Mouse (Mus musculus) liver, embryonic 11.5 days (tissue): ENCODE results near the gene Cyb5r4. TPM values are rescaled to one million over a fixed set of nuclear protein-coding genes. Genes with fewer than 3 reads are reported as not detected.
"Not testable (repeated sequence)": the region's sequence is repeated elsewhere in the genome, so short reads cannot be mapped to it uniquely, and the experiment has no call there.

Experiments used
- ATAC-seq: fragments of 200-750 bp; cut with Nextera tagmentation; replicated peaks from 2 replicates; pipeline ENCODE4 v1.8.0; 2017; ENCODE audit warnings: moderate number of reproducible peaks, mild to moderate bottlenecking, moderate TSS enrichment, moderate library complexity; ENCODE audit not compliant: low FRiP score
- DNase-seq: peaks from one replicate; pipeline ENCODE4 v3.0.0-alpha.2; 2017; ENCODE audit warnings: low spot score
- H3K27ac ChIP-seq: fragments of 300-500 bp; sonication (generic); 2 replicates; pipeline ENCODE4 v1.5.1; 2014; ENCODE audit warnings: mild to moderate bottlenecking, low read depth, low read length, control low read depth
- H3K27me3 ChIP-seq: fragments of 300-500 bp; sonication (generic); replicated peaks from 2 replicates; pipeline ENCODE4 v1.6.1; 2014; ENCODE audit warnings: low read length, mixed read lengths; ENCODE audit not compliant: control insufficient read depth, insufficient read depth
- H3K36me3 ChIP-seq: fragments of 300-500 bp; sonication (generic); 2 replicates; pipeline ENCODE4 v1.6.1; 2014; ENCODE audit warnings: mild to moderate bottlenecking, low read length, moderate library complexity, mixed read lengths; ENCODE audit not compliant: control insufficient read depth, insufficient read depth
- H3K4me1 ChIP-seq: fragments of 300-500 bp; sonication (generic); replicated peaks from 2 replicates; pipeline ENCODE4 v1.6.1; 2014; ENCODE audit warnings: low read length, mixed read lengths; ENCODE audit not compliant: control insufficient read depth, insufficient read depth
- H3K4me2 ChIP-seq: fragments of 300-500 bp; sonication (generic); 2 replicates; pipeline ENCODE4 v1.6.1; 2014; ENCODE audit warnings: mild to moderate bottlenecking, control low read depth, moderate library complexity
- H3K4me3 ChIP-seq: fragments of 300-500 bp; sonication (generic); 2 replicates; pipeline ENCODE4 v1.5.1; 2014; ENCODE audit warnings: low read depth, low read length, control low read depth
- H3K9ac ChIP-seq: fragments of 300-500 bp; sonication (generic); 2 replicates; pipeline ENCODE4 v1.6.1; 2014; ENCODE audit warnings: low read depth, low read length, control low read depth
- H3K9me3 ChIP-seq: fragments of 300-500 bp; sonication (generic); 2 replicates; pipeline ENCODE4 v1.6.1; 2016; ENCODE audit warnings: low read length, inconsistent platforms, mixed read lengths; ENCODE audit not compliant: control insufficient read depth
- WGBS: fragments of 180-500 bp; shearing (Covaris S2); extraction: QIAGEN DNeasy Blood & Tissue Kit; methylation state at CpG from one replicate; pipeline ENCODE4 v1.1.7; 2014; 5-methylcytosine and 5-hydroxymethylcytosine counted together
- polyA plus RNA-seq: library from polyadenylated mRNA; unstranded; fragments of >200 nt; fragmentation: Nextera tagmentation; extraction: Ambion mirVana; gene quantifications from 2 replicates; pipeline ENCODE4 v1.2.1, GENCODE M21; 2014

Cyb5r4 gene
- polyA plus RNA-seq, 1 experiment from 2014 or later = 63.2 TPM

- DNase-seq = no peak
- Histone ChIP-seq H3K36me3 (no peaks in the 10 kb centered on the region), H3K4me1 (no peaks in the 10 kb centered on the region), H3K4me3 (no peak overlapping the region), H3K27me3 (no peaks in the 10 kb centered on the region), H3K9me3 (no peaks in the 10 kb centered on the region), H3K27ac (no peak overlapping the region), H3K4me2 (no peak overlapping the region), H3K9ac (no peak overlapping the region)
- ATAC-seq = no peak
- 96% methylated on average over 4 of the region's 4 CpGs for WGBS
These were observed 27.6 kb downstream of the Cyb5r4 start for GRCm38 (mm10) chr9:87049425-87049824.

GRCm38 (mm10) chr9:87055547-87056235 is 33.9 kb downstream of the Cyb5r4 start:
- Histone ChIP-seq H3K9me3 (no peaks in the 10 kb centered on the region), H3K27ac (no peak overlapping the region), H3K36me3 (peaks cover 3% of the 10 kb centered on the region; the same call in 1 of the 2 replicates), H3K4me2 (no peak overlapping the region), H3K4me3 (no peak overlapping the region), H3K4me1 (no peaks in the 10 kb centered on the region), H3K27me3 (no peaks in the 10 kb centered on the region), H3K9ac (no peak overlapping the region)
- 86% methylated on average over 11 of the region's 11 CpGs for WGBS
- no peak for DNase-seq
- no peak for ATAC-seq

- H3K4me2 ChIP-seq = no peak overlapping the region
- no peaks in the 10 kb centered on the region for H3K9me3 ChIP-seq
- H3K4me1 ChIP-seq = no peaks in the 10 kb centered on the region
- 82% methylated on average over 5 of the region's 5 CpGs for WGBS
- H3K27ac ChIP-seq = no peak overlapping the region
- H3K4me3 ChIP-seq = no peak overlapping the region
- ATAC-seq (no peak), DNase-seq (no peak)
- H3K36me3 ChIP-seq = peaks cover 12% of the 10 kb centered on the region; the same call in 1 of the 2 replicates
- H3K27me3 ChIP-seq = no peaks in the 10 kb centered on the region
- no peak overlapping the region for H3K9ac ChIP-seq
These were observed 40.5 kb downstream of the Cyb5r4 start for GRCm38 (mm10) chr9:87062337-87062736.

- ATAC-seq = no peak
- WGBS = 92% methylated on average over 1 of the region's 1 CpGs
- no peaks in the 10 kb centered on the region for H3K9me3 ChIP-seq
These were observed 46.3 kb downstream of the Cyb5r4 start for GRCm38 (mm10) chr9:87068160-87068559.

GRCm38 (mm10) chr9:87071566-87071965 is 49.8 kb downstream of the Cyb5r4 start:
- not testable (repeated sequence) for H3K27ac ChIP-seq, H3K9ac ChIP-seq, ATAC-seq, DNase-seq, H3K4me2 ChIP-seq, H3K4me1 ChIP-seq, H3K9me3 ChIP-seq, H3K4me3 ChIP-seq, H3K27me3 ChIP-seq
- 92% methylated on average over 3 of the region's 3 CpGs for WGBS
- H3K36me3 ChIP-seq = peaks cover 10% of the 10 kb centered on the region; the same call in 1 of the 2 replicates

More at GRCm38 (mm10) chr9:87068160-87068559, 46.3 kb downstream of the Cyb5r4 start:
- no peak overlapping the region for H3K27ac ChIP-seq
- no peak overlapping the region for H3K9ac ChIP-seq
- no peak overlapping the region for H3K4me2 ChIP-seq
- no peaks in the 10 kb centered on the region for H3K27me3 ChIP-seq
- H3K4me3 ChIP-seq = no peak overlapping the region
- no peak for DNase-seq
- H3K4me1 ChIP-seq = no peaks in the 10 kb centered on the region
- H3K36me3 ChIP-seq = peaks cover 14% of the 10 kb centered on the region; the same call in 1 of the 2 replicates

GRCm38 (mm10) chr9:87077919-87078318 is 56.1 kb downstream of the Cyb5r4 start:
- DNase-seq (no peak), ATAC-seq (no peak)

GRCm38 (mm10) chr9:87079511-87079910 is 57.7 kb downstream of the Cyb5r4 start:
- Histone ChIP-seq H3K36me3 (no peaks in the 10 kb centered on the region), H3K4me3 (no peak overlapping the region), H3K9ac (no peak overlapping the region), H3K4me2 (no peak overlapping the region), H3K27me3 (no peaks in the 10 kb centered on the region), H3K27ac (no peak overlapping the region), H3K9me3 (no peaks in the 10 kb centered on the region), H3K4me1 (no peaks in the 10 kb centered on the region)
- no peak for DNase-seq
- WGBS = 59% methylated on average over 2 of the region's 2 CpGs
- ATAC-seq = no peak

More at GRCm38 (mm10) chr9:87077919-87078318, 56.1 kb downstream of the Cyb5r4 start:
- no peaks in the 10 kb centered on the region for H3K27me3 ChIP-seq
- H3K4me2 ChIP-seq = no peak overlapping the region
- H3K4me1 ChIP-seq = no peaks in the 10 kb centered on the region
- H3K4me3 ChIP-seq = no peak overlapping the region
- WGBS = 47% methylated on average over 2 of the region's 2 CpGs
- no peak overlapping the region for H3K9ac ChIP-seq
- H3K36me3 ChIP-seq = no peaks in the 10 kb centered on the region
- no peak overlapping the region for H3K27ac ChIP-seq
- no peaks in the 10 kb centered on the region for H3K9me3 ChIP-seq

GRCm38 (mm10) chr9:87086991-87087390 is 65.2 kb downstream of the Cyb5r4 start:
- no peaks in the 10 kb centered on the region for H3K27me3 ChIP-seq
- no peaks in the 10 kb centered on the region for H3K4me1 ChIP-seq
- no peak overlapping the region for H3K4me2 ChIP-seq
- H3K9ac ChIP-seq = no peak overlapping the region
- no peak overlapping the region for H3K4me3 ChIP-seq
- H3K9me3 ChIP-seq = no peaks in the 10 kb centered on the region
- 84% methylated on average over 4 of the region's 4 CpGs for WGBS
- H3K36me3 ChIP-seq = no peaks in the 10 kb centered on the region
- ATAC-seq (no peak), DNase-seq (no peak)
- H3K27ac ChIP-seq = no peak overlapping the region

GRCm38 (mm10) chr9:87097989-87098388 is 76.2 kb downstream of the Cyb5r4 start:
- no peak overlapping the region for H3K27ac ChIP-seq
- H3K4me2 ChIP-seq = no peak overlapping the region
- ATAC-seq (no peak), DNase-seq (no peak)
- H3K9me3 ChIP-seq = no peaks in the 10 kb centered on the region
- H3K4me1 ChIP-seq = no peaks in the 10 kb centered on the region
- no peaks in the 10 kb centered on the region for H3K36me3 ChIP-seq
- H3K9ac ChIP-seq = no peak overlapping the region
- 61% methylated on average over 2 of the region's 2 CpGs for WGBS
- no peaks in the 10 kb centered on the region for H3K27me3 ChIP-seq
- no peak overlapping the region for H3K4me3 ChIP-seq
